Mouse (Mus musculus): Measurements from ENCODE around the gene Vmn2r50. TPM values are rescaled to one million over a fixed set of nuclear protein-coding genes. Genes with fewer than 3 reads are reported as not detected.
"Not testable (repeated sequence)": the region's sequence is repeated elsewhere in the genome, so short reads cannot be mapped to it uniquely, and the experiment has no call there.

Vmn2r50 gene
- not detected in 2 replicates for polyA plus RNA-seq (2012; rRNA removed)

DNA sequence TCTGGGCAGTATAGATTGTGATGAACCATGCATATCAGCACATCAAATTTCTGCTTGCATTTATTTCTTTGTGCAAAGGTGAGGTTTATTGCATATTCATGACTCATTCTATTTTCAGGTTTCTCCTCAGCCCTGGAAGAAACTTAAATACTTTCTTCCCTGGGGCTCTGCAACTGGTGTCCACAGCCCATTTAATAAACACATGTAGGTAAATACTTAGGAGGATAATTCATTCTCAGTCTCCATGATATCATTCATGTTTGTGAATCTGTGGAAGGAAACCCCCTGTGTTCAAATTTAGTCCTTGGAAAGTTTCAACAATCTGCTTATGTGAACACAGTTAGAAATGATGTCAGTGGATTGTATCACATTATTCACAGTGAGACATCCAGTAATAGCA is at the start of gene Vmn2r50:
TSS of gene Vmn2r50 (minus strand) at position 101 of the 400 bp plus-strand sequence.
- DNase-seq (ENCODE audit: low spot score), result not testable (repeated sequence)

DNA sequence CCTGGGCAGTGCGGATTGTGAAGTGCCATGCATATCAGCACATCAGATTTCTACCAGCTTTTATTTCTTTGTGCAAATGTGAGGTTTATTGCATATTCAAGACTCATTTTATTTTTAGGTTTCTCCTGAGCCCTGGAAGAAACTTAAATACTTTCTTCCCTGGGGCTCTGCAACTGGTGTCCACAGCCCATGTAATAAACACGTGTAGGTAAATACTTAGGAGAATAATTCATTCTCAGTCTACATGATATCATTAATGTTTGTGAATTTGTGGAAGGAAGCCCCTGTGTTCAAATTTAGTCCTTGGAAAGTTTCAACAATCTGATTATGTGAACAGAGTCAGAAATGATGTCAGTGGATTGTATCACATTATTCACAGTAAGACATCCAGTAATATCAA is 60.9 kb downstream of the Vmn2r50 start, which contains the start of gene Vmn2r49:
TSS of gene Vmn2r49 (minus strand) at position 101 of the 400 bp plus-strand sequence.
- not testable (repeated sequence) for DNase-seq (ENCODE audit: low spot score)

Other genes starting within 250 kb of the Vmn2r50 start
- gene Vmn2r47, start 212.0 kb downstream of the Vmn2r50 start, polyA plus RNA-seq (2012; rRNA removed), result not detected in 2 replicates
- not detected in 2 replicates for gene Vmn2r48, start 99.7 kb downstream of the Vmn2r50 start, polyA plus RNA-seq (2012; rRNA removed)
- gene Vmn2r49, start 61.0 kb downstream of the Vmn2r50 start, polyA plus RNA-seq (2012; rRNA removed), result not detected in 2 replicates
- gene Vmn2r51, start 52.4 kb upstream of the Vmn2r50 start, polyA plus RNA-seq (2012; rRNA removed), result not detected in 2 replicates
- not detected in 2 replicates for gene Vmn2r52, start 123.3 kb upstream of the Vmn2r50 start, polyA plus RNA-seq (2012; rRNA removed)
- not detected in 2 replicates for gene Vmn1r66, start 224.7 kb upstream of the Vmn2r50 start, polyA plus RNA-seq (2012; rRNA removed)